Mouse (Mus musculus): ENCODE results near the gene Srgn. TPM values are rescaled to one million over a fixed set of nuclear protein-coding genes. Genes with fewer than 3 reads are reported as not detected.

Gene Srgn
- polyA plus RNA-seq, 1 experiment: 0.97 TPM

DNA sequence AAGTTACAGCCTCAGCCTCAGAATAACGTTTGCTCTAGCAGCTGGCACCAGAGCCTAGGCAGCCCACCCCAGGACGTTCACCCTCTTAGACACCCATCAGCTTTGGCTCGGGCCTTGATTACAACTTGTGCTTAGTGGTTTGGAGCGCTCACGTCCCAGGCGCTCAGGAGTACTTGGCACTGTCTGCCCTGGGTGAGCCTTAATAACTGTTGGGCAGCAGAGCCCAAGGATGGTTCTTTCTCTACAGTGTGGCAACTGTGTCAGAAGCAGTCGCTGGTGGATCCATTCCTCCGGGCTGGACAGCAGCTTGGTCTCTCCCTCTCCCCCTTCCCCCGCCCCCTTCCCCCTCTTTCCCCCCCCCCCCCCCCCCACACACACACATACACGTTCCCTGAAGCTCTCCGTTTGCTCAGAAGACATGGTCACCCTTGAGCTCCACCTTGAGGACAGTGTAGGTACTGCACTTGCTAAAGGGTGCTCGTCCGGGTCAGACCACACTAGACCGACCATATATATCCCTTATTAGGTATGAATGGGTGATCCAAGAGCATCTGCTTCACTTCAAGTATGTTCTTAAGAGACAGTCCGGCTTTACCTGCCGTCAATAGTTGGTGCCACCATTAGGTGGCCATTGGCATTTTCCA lies 22.4 kb upstream of the Srgn start:
- no peak overlapping the region for H3K4me3 ChIP-seq (replicated peaks)
- no peaks in the 10 kb centered on the region for H3K36me3 ChIP-seq (ENCODE audit: control insufficient read depth)
- H3K9me3 ChIP-seq (ENCODE audit: control insufficient read depth, low read length): no peaks in the 10 kb centered on the region

GRCm38 (mm10) chr10:62546441-62546840 lies 19.2 kb upstream of the Srgn start:
- no peak overlapping the region for H3K4me3 ChIP-seq (replicated peaks)
- H3K4me1 ChIP-seq (ENCODE audit: control insufficient read depth): peaks cover 12% of the 10 kb centered on the region
- TF ChIP-seq GATA1 (IDR thresholded peaks at IDR 0.05; ENCODE audit: low read length): no peak
- no peak for TF ChIP-seq TAL1 (IDR thresholded peaks at IDR 0.05; ENCODE audit: low read length)
- no peaks in the 10 kb centered on the region for H3K27me3 ChIP-seq (ENCODE audit: control insufficient read depth)
- H3K36me3 ChIP-seq (ENCODE audit: control insufficient read depth): no peaks in the 10 kb centered on the region
- H3K9me3 ChIP-seq (ENCODE audit: control insufficient read depth, low read length): no peaks in the 10 kb centered on the region

More for the DNA sequence above, 22.4 kb upstream of the Srgn start:
- TF ChIP-seq GATA1 (IDR thresholded peaks at IDR 0.05; ENCODE audit: low read length) (no peak), TAL1 (IDR thresholded peaks at IDR 0.05; ENCODE audit: low read length) (no peak)
- Histone ChIP-seq H3K4me1 (ENCODE audit: control insufficient read depth) (peaks cover 3% of the 10 kb centered on the region), H3K27me3 (ENCODE audit: control insufficient read depth) (no peaks in the 10 kb centered on the region)

- Histone ChIP-seq H3K9me3 (ENCODE audit: control insufficient read depth, low read length) (no peaks in the 10 kb centered on the region), H3K4me3 (replicated peaks) (no peak overlapping the region), H3K36me3 (ENCODE audit: control insufficient read depth) (no peaks in the 10 kb centered on the region), H3K4me1 (ENCODE audit: control insufficient read depth) (peaks cover 19% of the 10 kb centered on the region), H3K27me3 (ENCODE audit: control insufficient read depth) (no peaks in the 10 kb centered on the region)
- no peak for TF ChIP-seq GATA1 (IDR thresholded peaks at IDR 0.05; ENCODE audit: low read length)
- TF ChIP-seq TAL1 (IDR thresholded peaks at IDR 0.05; ENCODE audit: low read length): no peak
These were observed 18.5 kb upstream of the Srgn start for GRCm38 (mm10) chr10:62545759-62546158.

- Histone ChIP-seq H3K4me3 (replicated peaks) (no peak overlapping the region), H3K36me3 (ENCODE audit: control insufficient read depth) (no peaks in the 10 kb centered on the region), H3K4me1 (ENCODE audit: control insufficient read depth) (peaks cover 23% of the 10 kb centered on the region), H3K9me3 (ENCODE audit: control insufficient read depth, low read length) (no peaks in the 10 kb centered on the region), H3K27me3 (ENCODE audit: control insufficient read depth) (no peaks in the 10 kb centered on the region)
- TF ChIP-seq TAL1 (IDR thresholded peaks at IDR 0.05; ENCODE audit: low read length) (no peak), GATA1 (IDR thresholded peaks at IDR 0.05; ENCODE audit: low read length) (no peak)
These were observed 17.1 kb upstream of the Srgn start for GRCm38 (mm10) chr10:62544316-62544715.

DNA sequence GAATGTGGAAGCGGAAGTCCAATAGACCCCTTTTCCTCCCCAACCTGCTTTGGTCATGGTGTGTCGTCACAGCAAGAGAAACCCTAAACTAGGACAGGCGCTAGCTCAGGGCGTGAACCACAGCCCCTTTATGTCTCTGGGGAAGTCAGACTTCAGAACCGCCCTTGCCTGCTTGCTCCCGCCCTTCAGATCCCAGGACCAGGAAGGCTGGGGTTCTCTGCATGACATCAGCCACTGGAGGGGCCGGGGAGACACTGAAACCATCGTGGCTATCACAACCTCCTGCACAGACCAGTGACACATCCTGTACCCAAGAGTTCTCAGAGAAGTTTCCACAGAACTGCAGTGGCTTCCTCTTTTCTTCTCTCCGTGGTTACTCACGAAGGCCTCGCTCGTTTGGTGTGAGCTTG lies 16.2 kb upstream of the Srgn start:
- Histone ChIP-seq H3K36me3 (ENCODE audit: control insufficient read depth) (no peaks in the 10 kb centered on the region), H3K27me3 (ENCODE audit: control insufficient read depth) (no peaks in the 10 kb centered on the region), H3K4me1 (ENCODE audit: control insufficient read depth) (peaks cover 27% of the 10 kb centered on the region), H3K4me3 (replicated peaks) (no peak overlapping the region), H3K9me3 (ENCODE audit: control insufficient read depth, low read length) (no peaks in the 10 kb centered on the region)
- no peak for TF ChIP-seq TAL1 (IDR thresholded peaks at IDR 0.05; ENCODE audit: low read length)
- TF ChIP-seq GATA1 (IDR thresholded peaks at IDR 0.05; ENCODE audit: low read length): no peak

DNA sequence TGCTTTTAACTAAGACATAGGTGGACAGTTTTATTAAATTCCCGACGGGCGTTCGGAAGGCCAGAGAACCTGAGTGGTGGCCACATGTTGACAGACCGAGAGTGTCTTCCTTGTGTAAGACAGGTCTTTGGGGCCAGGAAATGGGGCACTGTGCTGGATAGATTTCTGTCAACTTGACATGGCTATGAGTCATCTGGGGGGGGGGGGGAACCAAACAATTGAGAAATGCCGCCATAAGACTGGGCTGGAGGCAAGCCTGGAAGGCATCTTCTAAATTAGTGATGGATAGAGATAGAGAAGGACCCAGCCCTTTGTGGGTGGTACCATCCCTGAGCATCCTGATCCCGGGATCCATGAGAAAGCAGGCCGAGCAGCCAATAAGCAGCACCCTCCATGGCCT lies 15.7 kb upstream of the Srgn start:
- Histone ChIP-seq H3K4me3 (replicated peaks) (no peak overlapping the region), H3K36me3 (ENCODE audit: control insufficient read depth) (no peaks in the 10 kb centered on the region), H3K4me1 (ENCODE audit: control insufficient read depth) (peaks cover 27% of the 10 kb centered on the region), H3K9me3 (ENCODE audit: control insufficient read depth, low read length) (no peaks in the 10 kb centered on the region), H3K27me3 (ENCODE audit: control insufficient read depth) (no peaks in the 10 kb centered on the region)
- no peak for TF ChIP-seq GATA1 (IDR thresholded peaks at IDR 0.05; ENCODE audit: low read length)
- no peak for TF ChIP-seq TAL1 (IDR thresholded peaks at IDR 0.05; ENCODE audit: low read length)

- Histone ChIP-seq H3K9me3 (ENCODE audit: control insufficient read depth, low read length) (no peaks in the 10 kb centered on the region), H3K27me3 (ENCODE audit: control insufficient read depth) (no peaks in the 10 kb centered on the region), H3K36me3 (ENCODE audit: control insufficient read depth) (no peaks in the 10 kb centered on the region), H3K4me1 (ENCODE audit: control insufficient read depth) (peaks cover 27% of the 10 kb centered on the region), H3K4me3 (replicated peaks) (no peak overlapping the region)
- TF ChIP-seq TAL1 (IDR thresholded peaks at IDR 0.05; ENCODE audit: low read length): no peak
- no peak for TF ChIP-seq GATA1 (IDR thresholded peaks at IDR 0.05; ENCODE audit: low read length)
These were observed 15.3 kb upstream of the Srgn start for GRCm38 (mm10) chr10:62542507-62542906.

DNA sequence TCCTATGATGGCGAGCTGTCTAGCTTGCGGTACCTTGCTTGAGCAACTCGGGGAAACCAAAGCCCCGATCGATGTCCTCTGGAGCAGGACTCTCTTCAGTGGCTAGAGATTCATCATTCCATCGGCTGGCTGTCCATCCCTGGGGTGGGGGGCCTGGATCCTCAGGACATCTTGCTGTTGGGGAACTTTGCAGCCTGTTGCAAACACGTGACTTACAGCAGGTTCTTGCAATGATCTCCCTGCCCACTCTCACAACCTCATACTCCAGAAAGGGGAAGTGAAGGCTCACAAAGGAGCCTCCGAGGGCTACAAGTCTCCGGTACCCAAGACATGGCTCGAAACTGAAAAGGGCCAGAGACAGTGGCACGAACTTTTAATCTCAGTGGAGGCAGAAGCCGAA lies 14.2 kb upstream of the Srgn start:
- Histone ChIP-seq H3K36me3 (ENCODE audit: control insufficient read depth) (no peaks in the 10 kb centered on the region), H3K27me3 (ENCODE audit: control insufficient read depth) (no peaks in the 10 kb centered on the region), H3K9me3 (ENCODE audit: control insufficient read depth, low read length) (no peaks in the 10 kb centered on the region), H3K4me3 (replicated peaks) (no peak overlapping the region), H3K4me1 (ENCODE audit: control insufficient read depth) (peaks cover 27% of the 10 kb centered on the region)
- no peak for TF ChIP-seq GATA1 (IDR thresholded peaks at IDR 0.05; ENCODE audit: low read length)
- TF ChIP-seq TAL1 (IDR thresholded peaks at IDR 0.05; ENCODE audit: low read length): no peak

GRCm38 (mm10) chr10:62540800-62541199 lies 13.5 kb upstream of the Srgn start:
- Histone ChIP-seq H3K27me3 (ENCODE audit: control insufficient read depth) (no peaks in the 10 kb centered on the region), H3K36me3 (ENCODE audit: control insufficient read depth) (no peaks in the 10 kb centered on the region), H3K4me1 (ENCODE audit: control insufficient read depth) (peaks cover 27% of the 10 kb centered on the region), H3K4me3 (replicated peaks) (no peak overlapping the region), H3K9me3 (ENCODE audit: control insufficient read depth, low read length) (no peaks in the 10 kb centered on the region)
- TF ChIP-seq GATA1 (IDR thresholded peaks at IDR 0.05; ENCODE audit: low read length): no peak
- TF ChIP-seq TAL1 (IDR thresholded peaks at IDR 0.05; ENCODE audit: low read length): no peak

- no peak for TF ChIP-seq GATA1 (IDR thresholded peaks at IDR 0.05; ENCODE audit: low read length)
- TF ChIP-seq TAL1 (IDR thresholded peaks at IDR 0.05; ENCODE audit: low read length): no peak
- no peaks in the 10 kb centered on the region for H3K9me3 ChIP-seq (ENCODE audit: control insufficient read depth, low read length)
- H3K36me3 ChIP-seq (ENCODE audit: control insufficient read depth): no peaks in the 10 kb centered on the region
- no peaks in the 10 kb centered on the region for H3K27me3 ChIP-seq (ENCODE audit: control insufficient read depth)
- no peak overlapping the region for H3K4me3 ChIP-seq (replicated peaks)
- peaks cover 3% of the 10 kb centered on the region for H3K4me1 ChIP-seq (ENCODE audit: control insufficient read depth)
These were observed 7.3 kb upstream of the Srgn start for GRCm38 (mm10) chr10:62534509-62534908.

Data from erythroblast, embryonic 14.5 days (primary cell).